Mouse (Mus musculus) forebrain, embryonic 13.5 days (tissue): ENCODE data around the gene Lrriq1. TPM values are rescaled to one million over a fixed set of nuclear protein-coding genes. Genes with fewer than 3 reads are reported as not detected.
A peak's percentile ranks its signal among the peaks of the same experiment; 100 is the strongest.

Experiments
- ATAC-seq: fragments of 200-750 bp; cut with Nextera tagmentation; 2 replicates; pipeline ENCODE4 v1.8.0; 2017
- H3K27ac ChIP-seq: fragments of 300-500 bp; sonication (generic); 2 replicates; pipeline ENCODE4 v1.5.1; 2015; ENCODE audit warnings: inconsistent platforms, mild to moderate bottlenecking, moderate library complexity
- H3K27me3 ChIP-seq: fragments of 300-500 bp; sonication (generic); 2 replicates; pipeline ENCODE4 v1.6.1; 2015; ENCODE audit warnings: mild to moderate bottlenecking, inconsistent platforms
- H3K36me3 ChIP-seq: fragments of 300-500 bp; sonication (generic); 2 replicates; pipeline ENCODE4 v1.6.1; 2015; ENCODE audit warnings: mild to moderate bottlenecking, inconsistent platforms; ENCODE audit not compliant: poor library complexity, severe bottlenecking
- H3K4me1 ChIP-seq: fragments of 300-500 bp; sonication (generic); 2 replicates; pipeline ENCODE4 v1.6.1; 2015; ENCODE audit warnings: inconsistent platforms
- H3K4me2 ChIP-seq: fragments of 300-500 bp; sonication (generic); 2 replicates; pipeline ENCODE4 v1.6.1; 2015; ENCODE audit warnings: inconsistent platforms, mild to moderate bottlenecking, moderate library complexity
- H3K4me3 ChIP-seq: fragments of 300-500 bp; sonication (generic); 2 replicates; pipeline ENCODE4 v1.5.1; 2015; ENCODE audit warnings: mild to moderate bottlenecking, inconsistent platforms
- H3K9ac ChIP-seq: fragments of 300-500 bp; sonication (generic); 2 replicates; pipeline ENCODE4 v1.6.1; 2015; ENCODE audit warnings: mild to moderate bottlenecking, inconsistent platforms
- H3K9me3 ChIP-seq: fragments of 300-500 bp; sonication (generic); replicated peaks from 2 replicates; pipeline ENCODE4 v1.6.1; 2016; ENCODE audit warnings: inconsistent platforms
- WGBS: fragments of 180-500 bp; shearing (Covaris S2); methylation state at CpG from one replicate; pipeline ENCODE4 v1.1.7; 2015; 5-methylcytosine and 5-hydroxymethylcytosine counted together
- polyA plus RNA-seq: library from polyadenylated mRNA; unstranded; fragments of >200 nt; fragmentation: Nextera tagmentation; extraction: Ambion mirVana; gene quantifications from 2 replicates; pipeline ENCODE4 v1.2.1, GENCODE M21; 2015

The Lrriq1 gene
- 3.0 and 4.7 TPM in 2 replicates for polyA plus RNA-seq

- H3K36me3 ChIP-seq = no peaks in the 10 kb centered on the region
- peak within 1 kb of the TSS; percentile 65 for H3K4me3 ChIP-seq
- no peak within 1 kb of the TSS for H3K27ac ChIP-seq
- H3K4me1 ChIP-seq = peaks cover 7% of the 10 kb centered on the region; the same call in 1 of the 2 replicates
- H3K27me3 ChIP-seq = no peaks in the 10 kb centered on the region
- H3K9ac ChIP-seq = peak within 1 kb of the TSS; percentile 66
- ATAC-seq = peak; percentile 100
- H3K4me2 ChIP-seq = peak within 1 kb of the TSS; percentile 69
- no peaks in the 10 kb centered on the region for H3K9me3 ChIP-seq
- 5% methylated on average over 25 of the region's 25 CpGs for WGBS
Measured at GRCm38 (mm10) chr10:103235707-103236459, at the start of gene Lrriq1. Gene Lrriq1, minus strand, starts transcription at chr10:103236322.

GRCm38 (mm10) chr10:103253842-103254803 lies 18.0 kb upstream of the Lrriq1 start:
- peak; percentile 83 for ATAC-seq
- Histone ChIP-seq H3K27ac (no peak overlapping the region), H3K9ac (no peak overlapping the region), H3K36me3 (no peaks in the 10 kb centered on the region), H3K9me3 (no peaks in the 10 kb centered on the region), H3K4me3 (no peak overlapping the region), H3K4me1 (no peaks in the 10 kb centered on the region), H3K4me2 (no peak overlapping the region), H3K27me3 (no peaks in the 10 kb centered on the region)
- WGBS = 56% methylated on average over 5 of the region's 5 CpGs

- 21% methylated on average over 4 of the region's 4 CpGs for WGBS
- Histone ChIP-seq H3K9ac (no peak overlapping the region), H3K9me3 (no peaks in the 10 kb centered on the region), H3K4me3 (peak overlapping the region; percentile 65; the same call in 1 of the 2 replicates), H3K27ac (no peak overlapping the region), H3K36me3 (no peaks in the 10 kb centered on the region), H3K4me2 (peak overlapping the region; percentile 69), H3K4me1 (peaks cover 7% of the 10 kb centered on the region; the same call in 1 of the 2 replicates), H3K27me3 (no peaks in the 10 kb centered on the region)
- ATAC-seq = peak; percentile 50; the same call in 1 of the 2 replicates
Measured at GRCm38 (mm10) chr10:103236460-103236772, 294 bp upstream of the Lrriq1 start.

- no peak overlapping the region for H3K4me2 ChIP-seq
- no peak for ATAC-seq
- no peak overlapping the region for H3K9ac ChIP-seq
Measured at GRCm38 (mm10) chr10:103226646-103227045, 9.5 kb downstream of the Lrriq1 start.

GRCm38 (mm10) chr10:103194655-103195328 lies 41.3 kb downstream of the Lrriq1 start:
- ATAC-seq = peak; percentile 82
- WGBS = 42% methylated on average over 4 of the region's 4 CpGs
- H3K9me3 ChIP-seq = no peaks in the 10 kb centered on the region
- H3K27me3 ChIP-seq = no peaks in the 10 kb centered on the region
- no peaks in the 10 kb centered on the region for H3K4me1 ChIP-seq
- H3K36me3 ChIP-seq = no peaks in the 10 kb centered on the region
- H3K27ac ChIP-seq = no peak overlapping the region
- no peak overlapping the region for H3K4me2 ChIP-seq
- no peak overlapping the region for H3K9ac ChIP-seq
- no peak overlapping the region for H3K4me3 ChIP-seq

More at GRCm38 (mm10) chr10:103226646-103227045, 9.5 kb downstream of the Lrriq1 start:
- H3K27me3 ChIP-seq = no peaks in the 10 kb centered on the region
- no peak overlapping the region for H3K4me3 ChIP-seq
- H3K9me3 ChIP-seq = no peaks in the 10 kb centered on the region
- H3K36me3 ChIP-seq = no peaks in the 10 kb centered on the region
- WGBS = 89% methylated on average over 1 of the region's 1 CpGs
- no peak overlapping the region for H3K27ac ChIP-seq
- no peaks in the 10 kb centered on the region for H3K4me1 ChIP-seq

- H3K4me2 ChIP-seq = no peak overlapping the region
- H3K4me1 ChIP-seq = no peaks in the 10 kb centered on the region
- no peak for ATAC-seq
- no peaks in the 10 kb centered on the region for H3K36me3 ChIP-seq
- H3K9ac ChIP-seq = no peak overlapping the region
- H3K9me3 ChIP-seq = no peaks in the 10 kb centered on the region
- no peak overlapping the region for H3K4me3 ChIP-seq
- no peak overlapping the region for H3K27ac ChIP-seq
- 74% methylated on average over 8 of the region's 8 CpGs for WGBS
- no peaks in the 10 kb centered on the region for H3K27me3 ChIP-seq
Measured at GRCm38 (mm10) chr10:103145769-103146379, 90.2 kb downstream of the Lrriq1 start.

- ATAC-seq = no peak
- Histone ChIP-seq H3K4me1 (no peaks in the 10 kb centered on the region), H3K4me2 (no peak overlapping the region), H3K27ac (no peak overlapping the region), H3K9me3 (no peaks in the 10 kb centered on the region), H3K27me3 (no peaks in the 10 kb centered on the region), H3K36me3 (no peaks in the 10 kb centered on the region), H3K9ac (no peak overlapping the region), H3K4me3 (no peak overlapping the region)
- WGBS = 82% methylated on average over 11 of the region's 11 CpGs
Measured at GRCm38 (mm10) chr10:103144927-103145768, 91.0 kb downstream of the Lrriq1 start.

- no peak overlapping the region for H3K4me3 ChIP-seq
- H3K4me1 ChIP-seq = no peaks in the 10 kb centered on the region
- H3K27me3 ChIP-seq = no peaks in the 10 kb centered on the region
- ATAC-seq = no peak
- no peak overlapping the region for H3K9ac ChIP-seq
- H3K36me3 ChIP-seq = no peaks in the 10 kb centered on the region
- H3K4me2 ChIP-seq = no peak overlapping the region
- H3K27ac ChIP-seq = no peak overlapping the region
- H3K9me3 ChIP-seq = no peaks in the 10 kb centered on the region
- 65% methylated on average over 4 of the region's 4 CpGs for WGBS
Measured at GRCm38 (mm10) chr10:103142526-103142925, 93.6 kb downstream of the Lrriq1 start.

- ATAC-seq = no peak
- 50% methylated on average over 6 of the region's 6 CpGs for WGBS
- H3K36me3 ChIP-seq = no peaks in the 10 kb centered on the region
- H3K27ac ChIP-seq = no peak overlapping the region
- no peaks in the 10 kb centered on the region for H3K4me1 ChIP-seq
- H3K4me2 ChIP-seq = no peak overlapping the region
- no peak overlapping the region for H3K9ac ChIP-seq
- no peak overlapping the region for H3K4me3 ChIP-seq
- H3K27me3 ChIP-seq = no peaks in the 10 kb centered on the region
- H3K9me3 ChIP-seq = no peaks in the 10 kb centered on the region
Measured at GRCm38 (mm10) chr10:103141532-103141931, 94.6 kb downstream of the Lrriq1 start.

GRCm38 (mm10) chr10:103140609-103141008 lies 95.5 kb downstream of the Lrriq1 start:
- Histone ChIP-seq H3K4me1 (no peaks in the 10 kb centered on the region), H3K4me3 (no peak overlapping the region), H3K27ac (no peak overlapping the region), H3K4me2 (no peak overlapping the region), H3K9ac (no peak overlapping the region), H3K9me3 (no peaks in the 10 kb centered on the region), H3K36me3 (no peaks in the 10 kb centered on the region), H3K27me3 (no peaks in the 10 kb centered on the region)
- 80% methylated on average over 8 of the region's 8 CpGs for WGBS
- no peak for ATAC-seq

- WGBS = 77% methylated on average over 6 of the region's 6 CpGs
Measured at GRCm38 (mm10) chr10:103114629-103115028, 121.5 kb downstream of the Lrriq1 start.

More at GRCm38 (mm10) chr10:103114629-103115028, 121.5 kb downstream of the Lrriq1 start:
- H3K4me2 ChIP-seq = no peak overlapping the region
- H3K27ac ChIP-seq = no peak overlapping the region
- H3K9ac ChIP-seq = no peak overlapping the region
- H3K4me3 ChIP-seq = no peak overlapping the region
- no peaks in the 10 kb centered on the region for H3K27me3 ChIP-seq
- no peaks in the 10 kb centered on the region for H3K9me3 ChIP-seq
- no peaks in the 10 kb centered on the region for H3K36me3 ChIP-seq
- no peaks in the 10 kb centered on the region for H3K4me1 ChIP-seq
- ATAC-seq = no peak
